Mouse (Mus musculus) mouse trophoblast stem cell (cell line): ENCODE results near the gene Zfp512b.

Experiments used
- in situ Hi-C, 2 experiments: fragments of 300-500 bp; cut with MseI, MboI; formaldehyde crosslinking; loops; 2 replicates in 1 of 2; 3 replicates in 1 of 2; pipeline ENCODE4 v1.15.1; 2025

The Zfp512b gene

GRCm38 (mm10) chr2:181572921-181573920, 19.4 kb downstream of the Zfp512b start:
- in situ Hi-C loops: no loop called here

DNA sequence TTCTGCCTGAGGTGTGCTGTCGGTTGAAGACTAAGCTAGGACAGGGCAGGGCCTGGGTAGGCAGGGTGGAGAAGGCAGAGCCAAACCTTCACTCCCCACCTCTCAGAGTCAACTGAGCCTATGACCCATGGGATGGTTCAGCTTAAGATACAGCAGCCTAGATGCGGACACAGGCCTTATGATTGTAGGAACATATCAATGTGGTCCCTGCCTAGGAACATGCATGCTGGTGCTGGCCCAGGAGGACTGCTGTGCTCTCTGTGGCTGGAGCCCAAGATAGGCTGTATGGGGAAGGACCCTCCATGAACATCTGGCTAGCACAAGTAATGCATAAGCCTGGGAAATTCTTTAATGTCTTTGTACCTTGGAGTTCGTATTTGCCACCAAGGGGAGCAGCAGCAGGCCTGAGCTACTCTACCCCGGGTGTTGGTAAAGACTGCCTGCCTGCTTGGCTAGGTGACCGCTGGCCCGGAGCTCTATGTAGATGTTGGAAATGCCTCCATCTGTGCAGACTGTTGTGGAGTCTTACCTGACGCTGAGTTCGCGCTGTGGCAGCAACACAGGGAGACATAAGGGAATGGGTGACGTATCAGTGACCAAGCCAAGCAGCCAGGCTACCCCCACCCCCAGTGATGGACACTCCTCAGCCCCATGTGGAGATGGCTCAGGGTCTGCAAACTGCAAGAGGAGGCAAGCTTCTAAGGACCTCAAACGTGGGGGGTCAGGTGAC, 20.5 kb downstream of the Zfp512b start:
- in situ Hi-C loops: no loop called here

DNA sequence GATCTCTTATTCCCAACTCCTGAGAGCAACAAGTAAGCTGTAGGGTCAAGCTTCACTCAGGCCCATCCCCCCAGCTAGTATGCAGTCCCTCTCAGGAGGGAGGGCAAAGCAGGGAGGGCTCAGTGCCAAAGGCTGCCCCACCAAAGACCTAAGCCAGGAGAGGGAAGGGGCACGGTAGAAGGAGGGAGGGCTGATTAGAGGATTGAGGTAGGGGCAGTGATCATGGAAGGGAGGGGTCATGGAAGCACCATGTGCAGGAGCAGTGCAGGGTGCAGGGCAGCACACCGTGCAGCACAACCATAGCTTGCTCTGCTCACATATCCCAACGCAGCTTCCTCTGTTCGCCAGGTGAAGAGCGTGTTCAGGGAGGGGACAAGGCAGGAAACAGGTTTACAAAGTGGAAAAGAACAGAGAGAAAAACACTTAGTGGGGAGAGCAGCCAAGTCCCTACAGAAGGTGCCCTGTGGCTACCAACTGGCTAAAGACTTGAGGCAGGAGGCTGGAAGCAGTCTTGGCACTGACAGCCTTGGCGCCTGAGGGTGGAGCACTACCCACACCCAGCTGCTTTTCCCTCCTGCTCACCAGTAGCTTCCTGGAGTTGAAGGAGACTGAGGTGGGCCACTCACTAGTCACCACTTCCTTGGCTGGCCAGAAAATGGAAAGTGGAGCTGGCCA, 21.5 kb downstream of the Zfp512b start:
- in situ Hi-C loops: no loop called here

- in situ Hi-C loops: no loop called here
Measured at GRCm38 (mm10) chr2:181570375-181570774, 22.2 kb downstream of the Zfp512b start.

DNA sequence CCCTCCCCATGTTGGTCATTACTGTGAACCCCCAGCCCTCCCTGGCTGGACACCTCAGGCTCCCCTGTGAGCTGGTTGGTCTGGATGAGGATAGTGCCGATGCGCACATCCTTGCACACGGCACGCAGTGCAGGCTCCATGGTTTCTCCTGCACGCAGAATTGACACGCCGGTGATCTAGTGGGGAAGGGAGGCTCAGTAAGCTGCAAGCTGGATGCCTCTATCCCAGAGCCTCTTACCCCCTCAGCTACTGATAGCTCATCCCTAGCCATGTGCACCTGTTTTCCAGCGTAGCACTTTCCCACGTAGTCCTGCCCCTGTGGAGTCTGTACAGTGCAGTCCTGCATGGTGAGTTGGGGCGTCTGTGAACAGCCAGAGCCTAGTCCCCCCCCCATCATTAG, 22.7 kb downstream of the Zfp512b start:
- in situ Hi-C loops: no loop called here

DNA sequence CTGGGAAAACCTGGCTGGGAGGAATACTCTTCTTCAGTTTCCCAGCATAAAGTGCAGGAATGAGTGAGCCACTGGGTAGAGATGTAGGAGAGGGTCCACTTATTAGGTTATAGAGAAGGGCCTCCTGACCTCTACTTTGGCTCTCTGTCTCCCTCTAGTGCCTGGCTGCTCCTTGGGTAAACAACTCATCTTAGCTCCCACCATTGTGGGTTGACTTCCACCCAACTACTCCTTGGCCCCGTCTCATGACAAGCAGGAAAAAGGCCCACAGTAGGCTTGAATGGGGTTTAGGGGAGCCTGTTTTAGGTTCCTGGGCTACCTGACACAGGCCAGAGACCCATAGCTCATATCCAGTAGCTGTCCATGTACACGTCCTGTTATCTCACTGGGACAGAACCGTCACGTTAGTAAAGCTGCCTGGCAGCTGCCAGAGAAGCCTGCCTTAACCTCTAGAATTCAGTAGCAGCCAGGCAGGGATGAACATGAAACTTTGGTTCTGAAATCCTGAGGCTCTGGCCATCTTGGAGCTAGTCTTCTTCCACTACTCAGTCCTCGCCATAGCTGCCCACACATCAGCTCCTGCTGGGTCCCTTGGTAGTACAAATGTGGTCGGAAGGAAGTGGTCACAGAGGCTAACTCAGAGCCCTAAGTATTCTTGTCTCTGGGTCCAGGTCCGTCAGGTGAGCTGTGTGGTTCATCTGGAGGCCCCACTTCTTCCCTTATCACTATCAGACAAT, 24.2 kb downstream of the Zfp512b start:
- in situ Hi-C loops: no loop called here

DNA sequence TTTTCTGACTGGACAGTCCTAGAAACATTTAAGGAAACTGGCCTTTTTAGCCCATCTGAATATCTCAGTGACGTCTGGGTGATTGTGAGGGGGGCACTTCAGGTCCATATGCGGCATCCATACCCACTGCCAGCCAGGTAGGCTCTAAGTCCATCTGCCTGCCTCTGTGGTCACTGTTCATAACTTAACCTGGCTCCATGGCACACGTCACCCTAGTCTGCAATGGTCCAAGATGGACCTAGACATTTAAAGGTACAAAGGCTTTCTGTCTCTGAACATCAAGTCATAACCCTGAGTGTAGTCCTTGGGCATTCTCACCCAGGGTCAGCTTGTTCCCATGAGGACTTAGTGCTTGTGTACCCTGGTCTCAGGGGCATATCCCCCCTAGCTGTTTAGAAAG, 25.3 kb downstream of the Zfp512b start:
- in situ Hi-C loops: no loop called here

GRCm38 (mm10) chr2:181553772-181554171, 38.8 kb downstream of the Zfp512b start:
- in situ Hi-C loops: no loop called here

DNA sequence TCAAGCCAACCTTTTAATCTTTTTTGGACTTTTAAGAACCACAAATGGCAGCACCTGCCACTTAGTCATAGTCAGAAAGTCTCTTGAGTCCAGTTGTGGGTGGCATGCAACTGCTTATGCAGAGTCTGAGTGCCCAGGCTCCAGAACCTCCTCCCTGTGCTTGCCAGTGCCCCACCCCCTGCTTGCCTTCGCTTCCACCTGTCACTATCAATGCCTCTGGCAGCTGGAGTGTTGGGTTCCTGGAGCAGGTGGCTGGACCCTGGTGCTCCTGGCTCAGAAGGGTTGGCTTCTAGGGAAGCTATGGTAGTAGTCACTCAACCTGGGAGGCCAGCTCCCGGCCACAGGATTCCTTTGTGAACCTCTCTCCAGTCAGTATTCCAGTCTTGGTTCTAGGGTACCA, 42.4 kb downstream of the Zfp512b start:
- in situ Hi-C loops: no loop called here

DNA sequence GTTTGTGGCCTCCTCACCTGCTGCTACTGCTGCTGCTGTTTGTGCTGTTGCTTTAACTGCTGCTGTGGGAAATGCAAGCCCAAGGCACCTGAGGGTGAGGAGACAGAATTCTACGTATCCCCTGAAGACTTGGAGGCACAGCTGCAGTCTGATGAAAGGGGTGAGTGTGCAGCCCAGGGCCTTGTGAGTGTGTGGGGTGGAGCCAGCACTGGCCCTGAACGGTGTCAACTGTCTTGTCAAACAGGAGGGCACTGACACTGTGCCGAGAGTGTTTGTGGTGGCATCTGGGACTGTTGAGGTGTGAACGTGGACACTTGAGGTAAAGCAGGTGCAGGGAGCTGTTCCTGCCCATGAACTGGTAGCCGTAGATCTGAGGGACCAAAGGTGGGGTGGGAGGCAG, 43.9 kb downstream of the Zfp512b start:
- in situ Hi-C loops: no loop called here

- in situ Hi-C loops: no loop called here
Measured at GRCm38 (mm10) chr2:181548227-181548626, 44.4 kb downstream of the Zfp512b start.

GRCm38 (mm10) chr2:181546142-181546541, 46.5 kb downstream of the Zfp512b start:
- in situ Hi-C loops: no loop called here

GRCm38 (mm10) chr2:181541761-181542380, 50.7 kb downstream of the Zfp512b start:
- in situ Hi-C loops: no loop called here

DNA sequence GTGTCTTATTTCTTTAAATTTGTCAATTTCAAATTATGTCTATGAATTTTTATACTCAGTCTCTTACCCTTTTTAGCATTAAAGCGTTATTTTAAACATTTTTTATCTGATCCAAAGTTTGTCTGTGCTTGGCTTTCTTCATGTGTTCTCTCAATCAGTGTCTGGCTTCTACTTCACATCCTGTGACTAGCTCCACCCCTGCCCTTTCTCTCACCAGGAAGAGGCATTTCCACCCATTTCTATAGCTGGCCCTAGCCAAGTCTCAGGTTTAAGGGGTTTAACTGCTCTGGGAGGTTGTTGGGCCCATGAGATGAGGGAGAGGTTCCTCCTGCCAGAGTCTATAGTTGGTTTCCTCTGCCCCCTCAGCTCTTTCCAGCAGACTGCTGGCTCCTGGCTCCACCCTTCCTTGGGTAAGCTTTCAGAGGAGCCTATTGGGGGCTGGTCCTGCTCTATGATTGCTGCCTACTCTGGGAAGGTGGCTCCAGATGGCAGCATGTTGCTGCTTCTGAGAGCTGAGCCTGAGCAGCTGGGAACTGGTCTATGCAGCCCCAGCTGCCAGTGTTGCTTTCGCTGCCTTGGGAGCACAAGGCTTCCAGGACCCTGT, 55.1 kb downstream of the Zfp512b start:
- in situ Hi-C loops: no loop called here

DNA sequence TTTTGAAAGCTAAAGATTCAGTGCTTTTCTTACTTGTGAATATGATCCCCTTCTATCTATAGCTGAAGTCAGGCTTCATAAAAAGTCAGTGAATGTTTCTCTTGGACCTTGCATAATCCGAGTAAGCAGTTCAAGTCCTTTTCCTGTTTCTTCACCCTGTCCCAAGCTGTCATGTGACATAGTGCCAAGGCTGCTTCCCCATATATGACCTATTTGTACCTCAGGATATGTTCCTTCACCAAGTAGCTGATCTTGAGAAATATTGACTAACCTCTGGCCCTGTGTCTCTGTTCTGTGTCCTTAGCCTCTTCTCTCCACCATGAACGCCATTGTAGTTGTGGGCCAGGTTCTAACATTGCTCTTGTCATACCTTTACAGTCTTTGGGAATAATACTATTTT, 56.2 kb downstream of the Zfp512b start:
- in situ Hi-C loops: no loop called here

DNA sequence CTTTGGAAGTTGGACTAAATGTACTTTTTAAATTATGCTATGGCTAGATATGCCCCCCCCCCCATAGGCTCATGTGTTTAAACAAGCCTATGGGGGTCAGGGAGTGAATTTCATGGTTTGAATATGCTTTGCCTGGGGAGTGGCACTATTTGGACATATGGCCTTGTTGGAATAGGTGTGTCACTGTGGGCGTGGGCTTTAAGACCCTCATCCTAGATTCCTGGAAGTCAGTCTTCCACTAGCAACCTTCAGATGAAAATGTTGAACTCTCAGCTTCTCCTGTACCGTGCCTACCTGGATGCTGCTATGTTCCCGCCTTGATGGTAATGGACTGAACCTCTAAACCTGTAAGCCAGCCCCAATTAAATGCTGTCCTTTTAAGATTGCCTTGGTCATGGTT, 60.0 kb downstream of the Zfp512b start:
- in situ Hi-C loops: no loop called here
